Mouse (Mus musculus) bone marrow, adult 2 months (tissue): ENCODE results near the gene Thra.

ENCODE experiments used
- CTCF ChIP-seq: fragments of 200-500 bp; IDR thresholded peaks from 2 replicates; pipeline ENCODE4 v1.5.1; 2011; ENCODE audit warnings: low read length, control low read depth; ENCODE audit not compliant: control insufficient read depth, insufficient read depth
- POLR2A ChIP-seq: fragments of 200-500 bp; IDR thresholded peaks from 2 replicates; pipeline ENCODE4 v1.6.1; 2011; ENCODE audit warnings: low read depth, mild to moderate bottlenecking, control low read depth, low read length, borderline replicate concordance; ENCODE audit not compliant: control insufficient read depth

DNA sequence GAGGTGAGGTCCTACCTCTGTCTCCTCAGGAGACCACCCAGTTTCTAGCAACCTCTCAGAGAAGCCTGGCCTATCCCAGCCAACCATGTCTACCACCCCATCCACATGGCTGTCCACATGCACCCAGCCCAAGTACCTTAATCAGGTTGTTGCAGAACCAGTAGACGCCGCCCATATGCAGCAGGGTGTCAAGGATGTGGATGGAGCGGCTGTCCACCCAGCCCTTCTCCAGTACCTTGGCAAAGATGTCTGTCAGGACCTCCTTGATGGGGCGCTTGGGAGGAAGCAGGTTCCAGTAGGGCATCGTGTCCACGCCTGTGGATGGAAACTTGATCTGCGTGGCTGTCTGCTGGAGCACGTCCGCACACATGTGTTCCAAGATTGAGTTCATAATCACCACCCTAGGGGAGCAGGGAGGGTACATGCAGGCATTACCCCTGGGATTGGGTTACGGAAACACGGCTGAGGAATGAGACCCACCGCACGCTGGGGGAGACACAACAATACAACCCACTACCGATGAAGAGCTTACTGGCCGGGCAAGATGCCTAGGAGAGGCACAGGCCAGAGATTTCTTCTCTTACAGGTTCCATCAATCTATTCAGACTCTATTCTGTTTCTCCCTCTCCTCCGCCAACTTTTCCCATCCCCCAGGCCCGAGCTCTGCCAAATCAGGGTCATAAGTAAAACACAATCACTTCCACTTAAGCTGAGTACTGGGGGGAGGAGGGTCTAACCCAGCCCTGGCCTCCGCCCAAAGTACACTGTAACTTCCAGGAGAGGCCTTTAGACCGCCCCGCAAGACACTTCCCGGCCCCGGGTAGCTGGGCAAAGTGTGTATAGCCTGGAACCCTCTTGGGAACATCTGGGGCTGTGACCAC lies 32.8 kb upstream of the Thra start:
- TF ChIP-seq POLR2A (no peak), CTCF (no peak)
